Comparison of ENCODE assay signal across 7 mouse cellular contexts in genomic region chr13:21716540-21717391, GRCm38 (mm10). TPM values are rescaled to one million over a fixed set of nuclear protein-coding genes. Genes with fewer than 3 reads are reported as not detected.
A peak's percentile ranks its signal among the peaks of the same experiment; 100 is the strongest.
DNase-seq lines count a peak whose midpoint lies in the region; ATAC-seq lines count a peak whose summit lies in the region.
"Not testable (repeated sequence)": the region's sequence is repeated elsewhere in the genome, so short reads cannot be mapped to it uniquely, and the experiment has no call there.

No protein-coding gene starts in this region.

- not testable (repeated sequence) for H3K79me2 ChIP-seq in macrophage (ENCODE audit: inconsistent target)

- H3K9me3 ChIP-seq in hindbrain, embryonic 14.5 days (ENCODE audit: control insufficient read depth, low read length); neural tube, embryonic 15.5 days (replicated peaks): not testable (repeated sequence)

- whole genome bisulfite sequencing in hindbrain, embryonic 14.5 days: 0% methylated on average over 9 of the region's 38 CpGs
- 0% methylated on average over 4 of the region's 38 CpGs for WGBS in macrophage (ENCODE audit: missing documents)
- under 1% methylated on average over 9 of the region's 38 CpGs for WGBS in neural tube, embryonic 15.5 days

- peak overlapping the region; percentile 87 for H3K27ac ChIP-seq in hindbrain, embryonic 14.5 days
- H3K27ac ChIP-seq in macrophage: peak overlapping the region; percentile 86
- H3K27ac ChIP-seq in neural tube, embryonic 15.5 days (replicated peaks): peak overlapping the region; percentile 90

- intact Hi-C loops in left cerebral cortex, postnatal 25 days (cut with DNase I): loop anchor here (2.0 to 10.0 kb wide), 8 partner anchors 34 to 1966 kb away; partner anchors contain the start of genes Hist1h1e, Hist1h2ac, Hist1h2ad and Hist1h2af

- peak; percentile 35 for ATAC-seq in frontal cortex, adult (ENCODE audit: low TSS enrichment)
- ATAC-seq in hindbrain, embryonic 14.5 days (ENCODE audit: low FRiP score): not testable (repeated sequence)
- ATAC-seq in neural tube, embryonic 15.5 days (ENCODE audit: low FRiP score): peak; percentile 28

- peak overlapping the region; percentile 32 for H3K4me3 ChIP-seq in hindbrain, embryonic 14.5 days (replicated peaks; ENCODE audit: low read length)
- H3K4me3 ChIP-seq in macrophage (ENCODE audit: inconsistent target): peak overlapping the region; percentile 29
- H3K4me3 ChIP-seq in neural tube, embryonic 15.5 days (replicated peaks): peak overlapping the region; percentile 42

- H3K36me3 ChIP-seq in hindbrain, embryonic 14.5 days (replicated peaks; ENCODE audit: control insufficient read depth, insufficient read depth); macrophage (ENCODE audit: inconsistent target); neural tube, embryonic 15.5 days: not testable (repeated sequence)

- peaks cover 25% of the 10 kb centered on the region for H3K4me1 ChIP-seq in hindbrain, embryonic 14.5 days (replicated peaks; ENCODE audit: control insufficient read depth, insufficient read depth, low read length)
- peaks cover 31% of the 10 kb centered on the region for H3K4me1 ChIP-seq in neural tube, embryonic 15.5 days

- H3K27me3 ChIP-seq in hindbrain, embryonic 14.5 days (ENCODE audit: control insufficient read depth, insufficient read depth, low read length); neural tube, embryonic 15.5 days (replicated peaks): not testable (repeated sequence)

- H3K4me2 ChIP-seq in hindbrain, embryonic 14.5 days (replicated peaks): peak overlapping the region; percentile 84
- peak overlapping the region; percentile 86 for H3K4me2 ChIP-seq in neural tube, embryonic 15.5 days

- H3K9ac ChIP-seq in hindbrain, embryonic 14.5 days: peak overlapping the region; percentile 62
- peak overlapping the region; percentile 55 for H3K9ac ChIP-seq in neural tube, embryonic 15.5 days (replicated peaks)

- peak; percentile 37 for DNase-seq in MN1 (ENCODE audit: low spot score)
- peak; percentile 77 for DNase-seq in embryo, embryonic 10 days (ENCODE audit: low spot score)
- peak; percentile 57 for DNase-seq in hindbrain, embryonic 14.5 days (ENCODE audit: low spot score)
- DNase-seq in left cerebral cortex, postnatal 25 days (ENCODE audit: low spot score in 2 of 2): peak; percentile 20 to 25

RNA-seq across cellular contexts. Expression of gene Hist1h2ai, which starts 0.5 kb away (rescaled TPM):
- 5.4 and 7.5 TPM in 2 replicates for polyA plus RNA-seq in hindbrain, embryonic 14.5 days (2014; fragmentation: Nextera tagmentation; extraction: Ambion mirVana)
- 10 to 100 TPM; 19.5 to 32.4 TPM for total RNA-seq in left cerebral cortex, postnatal 25 days (2021)
- total RNA-seq in macrophage (2018; cell fraction: chromatin; rRNA removed): 10 to 100 TPM in 8 of 26 experiments, 1 to 10 TPM in 5, not detected in 13; 4.0 to 22.3 (median 10.1) TPM
- total RNA-seq in macrophage (2018; cell fraction: cytosol; rRNA removed): 10 to 100 TPM in 19 of 26 experiments, 1 to 10 TPM in 7; 4.4 to 64.5 (median 19.2) TPM
- 10 to 100 TPM in 7 of 26 experiments, 1 to 10 TPM in 11, not detected in 8; 3.0 to 27.8 (median 7.8) TPM for total RNA-seq in macrophage (2018; cell fraction: nucleus; rRNA removed)
- polyA plus RNA-seq in macrophage (2018): not detected in 3 replicates
- 7.9 and 9.5 TPM in 2 replicates for polyA plus RNA-seq in neural tube, embryonic 15.5 days (2015; fragmentation: Nextera tagmentation; extraction: Ambion mirVana)

RNA-seq across cellular contexts. Expression of gene Hist1h3h, which starts 0.7 kb away (rescaled TPM):
- polyA plus RNA-seq in hindbrain, embryonic 14.5 days (2014; fragmentation: Nextera tagmentation; extraction: Ambion mirVana): 2.4 and 3.2 TPM in 2 replicates
- total RNA-seq in left cerebral cortex, postnatal 25 days (2021): 10 to 100 TPM; 58.0 to 64.8 TPM
- total RNA-seq in macrophage (2018; cell fraction: chromatin; rRNA removed): 10 to 100 TPM in 4 of 26 experiments, 1 to 10 TPM in 11, not detected in 11; 4.3 to 26.8 (median 8.4) TPM
- 10 to 100 TPM in 19 of 26 experiments, 1 to 10 TPM in 7; 3.3 to 55.4 (median 17.2) TPM for total RNA-seq in macrophage (2018; cell fraction: cytosol; rRNA removed)
- 10 to 100 TPM in 5 of 26 experiments, 1 to 10 TPM in 11, not detected in 10; 2.5 to 43.2 (median 6.7) TPM for total RNA-seq in macrophage (2018; cell fraction: nucleus; rRNA removed)
- 1.6 TPM in 1 of 3 replicates, not detected in the others for polyA plus RNA-seq in macrophage (2018)
- polyA plus RNA-seq in neural tube, embryonic 15.5 days (2015; fragmentation: Nextera tagmentation; extraction: Ambion mirVana): 3.2 and 5.6 TPM in 2 replicates

RNA-seq across cellular contexts. Expression of gene Hist1h2bl, which starts 0.8 kb away (rescaled TPM):
- polyA plus RNA-seq in hindbrain, embryonic 14.5 days (2014; fragmentation: Nextera tagmentation; extraction: Ambion mirVana): not detected in 2 replicates
- 10 to 100 TPM; 31.3 to 46.4 TPM for total RNA-seq in left cerebral cortex, postnatal 25 days (2021)
- 1 to 10 TPM in 2 of 26 experiments, not detected in 24; 4.9 to 5.7 TPM for total RNA-seq in macrophage (2018; cell fraction: chromatin; rRNA removed)
- total RNA-seq in macrophage (2018; cell fraction: cytosol; rRNA removed): 10 to 100 TPM in 3 of 26 experiments, 1 to 10 TPM in 22, not detected in 1; 1.9 to 13.9 (median 4.7) TPM
- 1 to 10 TPM in 5 of 26 experiments, not detected in 21; 3.4 to 8.9 (median 3.6) TPM for total RNA-seq in macrophage (2018; cell fraction: nucleus; rRNA removed)
- polyA plus RNA-seq in macrophage (2018): not detected in 3 replicates
- not detected in 2 replicates for polyA plus RNA-seq in neural tube, embryonic 15.5 days (2015; fragmentation: Nextera tagmentation; extraction: Ambion mirVana)

RNA-seq across cellular contexts. Expression of gene Hist1h2bm, which starts 5.1 kb away (rescaled TPM):
- 1.4 TPM in 2 replicates for polyA plus RNA-seq in hindbrain, embryonic 14.5 days (2014; fragmentation: Nextera tagmentation; extraction: Ambion mirVana)
- 1 to 10 TPM; 3.8 to 4.5 TPM for total RNA-seq in left cerebral cortex, postnatal 25 days (2021)
- 1 to 10 TPM in 10 of 26 experiments, not detected in 16; 2.3 to 6.3 (median 3.2) TPM for total RNA-seq in macrophage (2018; cell fraction: chromatin; rRNA removed)
- total RNA-seq in macrophage (2018; cell fraction: cytosol; rRNA removed): 10 to 100 TPM in 18 of 26 experiments, 1 to 10 TPM in 8; 3.5 to 37.0 (median 11.5) TPM
- 10 to 100 TPM in 2 of 26 experiments, 1 to 10 TPM in 13, not detected in 11; 1.5 to 21.3 (median 2.7) TPM for total RNA-seq in macrophage (2018; cell fraction: nucleus; rRNA removed)
- not detected in 3 replicates for polyA plus RNA-seq in macrophage (2018)
- polyA plus RNA-seq in neural tube, embryonic 15.5 days (2015; fragmentation: Nextera tagmentation; extraction: Ambion mirVana): 0.87 and 2.3 TPM in 2 replicates

RNA-seq across cellular contexts. Expression of gene Hist1h4j, which starts 18.1 kb away (rescaled TPM):
- polyA plus RNA-seq in hindbrain, embryonic 14.5 days (2014; fragmentation: Nextera tagmentation; extraction: Ambion mirVana): 0.33 and 0.64 TPM in 2 replicates
- 10 to 100 TPM; 18.4 to 22.2 TPM for total RNA-seq in left cerebral cortex, postnatal 25 days (2021)
- total RNA-seq in macrophage (2018; cell fraction: chromatin; rRNA removed): 10 to 100 TPM in 2 of 26 experiments, 1 to 10 TPM in 18, not detected in 6; 1.4 to 14.6 (median 3.1) TPM
- 10 to 100 TPM in 10 of 26 experiments, 1 to 10 TPM in 16; 3.0 to 24.7 (median 8.4) TPM for total RNA-seq in macrophage (2018; cell fraction: cytosol; rRNA removed)
- 10 to 100 TPM in 6 of 26 experiments, 1 to 10 TPM in 18, not detected in 2; 1.3 to 36.2 (median 4.5) TPM for total RNA-seq in macrophage (2018; cell fraction: nucleus; rRNA removed)
- not detected in 3 replicates for polyA plus RNA-seq in macrophage (2018)
- polyA plus RNA-seq in neural tube, embryonic 15.5 days (2015; fragmentation: Nextera tagmentation; extraction: Ambion mirVana): 0.45 and 0.56 TPM in 2 replicates

Comparison
In these comparisons a context has a peak if more than half of its experiments do, and no peak if none do; other contexts are left out.
1. DNase-seq: peak in every context shown above with its lines; median percentile 77 in embryo, embryonic 10 days; 57 in hindbrain, embryonic 14.5 days; 37 in MN1; 22 in left cerebral cortex, postnatal 25 days.